20 mouse cellular contexts compared by ENCODE assay signal in genomic region chr17:63973806-63974205, GRCm38 (mm10).
A peak's percentile ranks its signal among the peaks of the same experiment; 100 is the strongest.
DNase-seq lines count a peak whose midpoint lies in the region; ATAC-seq and TF ChIP-seq lines count a peak whose summit lies in the region.
"Had no signal": no experiment of that assay in that cellular context is flagged by ENCODE, and none has a peak within 500 bp of the region (broad histone marks: within the 10 kb centered on the region; RNA-seq: fewer than 3 reads in every experiment).

No protein-coding gene starts in this region.

- peaks cover 7% of the 10 kb centered on the region for H3K36me3 ChIP-seq in G1E (replicated peaks)
- no peaks in the 10 kb centered on the region for H3K36me3 ChIP-seq in liver, embryonic 13.5 days
- H3K36me3 ChIP-seq in stomach, embryonic 14.5 days (ENCODE audit: control insufficient read depth, insufficient read depth, low read length), result no peaks in the 10 kb centered on the region
- H3K36me3 ChIP-seq: embryonic facial prominence, embryonic 12.5 days; heart, embryonic 10.5 days; hindbrain, embryonic 12.5 days; midbrain, embryonic 15.5 days had no signal

- H3K9me3 ChIP-seq in G1E (replicated peaks), result no peaks in the 10 kb centered on the region
- no peaks in the 10 kb centered on the region for H3K9me3 ChIP-seq in liver, embryonic 13.5 days (replicated peaks)
- no peaks in the 10 kb centered on the region for H3K9me3 ChIP-seq in stomach, embryonic 14.5 days (ENCODE audit: control insufficient read depth, low read depth, low read length)
- H3K9me3 ChIP-seq: embryonic facial prominence, embryonic 12.5 days; heart, embryonic 10.5 days; hindbrain, embryonic 12.5 days; midbrain, embryonic 15.5 days had no signal

- no peak overlapping the region for H3K9ac ChIP-seq in liver, embryonic 13.5 days
- H3K9ac ChIP-seq in stomach, embryonic 14.5 days (replicated peaks; ENCODE audit: low read depth, low read length), result no peak overlapping the region
- H3K9ac ChIP-seq: embryonic facial prominence, embryonic 12.5 days; hindbrain, embryonic 12.5 days; midbrain, embryonic 15.5 days had no signal

- TF ChIP-seq CTCF in G1E (IDR thresholded peaks at IDR 0.05; ENCODE audit: low read depth, low read length), result no peak

- peaks cover 69% of the 10 kb centered on the region for H3K4me1 ChIP-seq in G1E (ENCODE audit: insufficient read depth, low read depth, low read length)
- H3K4me1 ChIP-seq in liver, embryonic 13.5 days (replicated peaks), result peaks cover 79% of the 10 kb centered on the region
- H3K4me1 ChIP-seq in stomach, embryonic 14.5 days (ENCODE audit: control insufficient read depth, insufficient read depth, low read length), result no peaks in the 10 kb centered on the region
- H3K4me1 ChIP-seq: embryonic facial prominence, embryonic 12.5 days; hindbrain, embryonic 12.5 days had no signal

- 19% methylated on average over 5 of the region's 5 CpGs for WGBS in liver, embryonic 13.5 days (ENCODE audit: insufficient replicate concordance)
- WGBS in stomach, embryonic 14.5 days, result 33% methylated on average over 5 of the region's 5 CpGs

- no peak overlapping the region for H3K4me3 ChIP-seq in G1E (ENCODE audit: low read depth, low read length)
- no peak overlapping the region for H3K4me3 ChIP-seq in liver, embryonic 13.5 days (replicated peaks)
- H3K4me3 ChIP-seq in stomach, embryonic 14.5 days (ENCODE audit: low read depth, low read length), result no peak overlapping the region
- H3K4me3 ChIP-seq: embryonic facial prominence, embryonic 12.5 days; heart, embryonic 10.5 days; hindbrain, embryonic 12.5 days; midbrain, embryonic 15.5 days; myocyte had no signal

- no peak overlapping the region for H3K4me2 ChIP-seq in liver, embryonic 13.5 days
- no peak overlapping the region for H3K4me2 ChIP-seq in stomach, embryonic 14.5 days (replicated peaks; ENCODE audit: low read depth, low read length)
- H3K4me2 ChIP-seq: embryonic facial prominence, embryonic 12.5 days; hindbrain, embryonic 12.5 days; midbrain, embryonic 15.5 days had no signal

- no peaks in the 10 kb centered on the region for H3K27me3 ChIP-seq in G1E (ENCODE audit: insufficient read depth, low read length)
- no peaks in the 10 kb centered on the region for H3K27me3 ChIP-seq in liver, embryonic 13.5 days
- H3K27me3 ChIP-seq in stomach, embryonic 14.5 days (ENCODE audit: control insufficient read depth, insufficient read depth, low read length), result no peaks in the 10 kb centered on the region
- H3K27me3 ChIP-seq: embryonic facial prominence, embryonic 12.5 days; hindbrain, embryonic 12.5 days; midbrain, embryonic 15.5 days had no signal

- H3K27ac ChIP-seq in liver, embryonic 13.5 days, result peak overlapping the region; percentile 69
- no peak overlapping the region for H3K27ac ChIP-seq in stomach, embryonic 14.5 days (ENCODE audit: low read length)
- H3K27ac ChIP-seq: embryonic facial prominence, embryonic 12.5 days; heart, embryonic 10.5 days; hindbrain, embryonic 12.5 days; kidney, postnatal 0 days; midbrain, embryonic 15.5 days had no signal

- DNase-seq in G1E (ENCODE audit: low spot score), result peak; percentile 35
- peak; percentile 58 for DNase-seq in c-Kit-positive CD71-positive TER-119-positive erythroid progenitor cells, embryonic 14.5 days (ENCODE audit: low spot score)
- peak; percentile 40 for DNase-seq in liver, embryonic 13.5 days
- DNase-seq in left cerebral cortex, postnatal 10 days (ENCODE audit: extremely low spot score in 1 of 2, low spot score in 2 of 2), result no peak
- no peak for DNase-seq in gastrocnemius, postnatal 4 days (ENCODE audit: low spot score in 2 of 2)
- DNase-seq in adrenal gland, postnatal 14 days, result no peak
- DNase-seq: adrenal gland, adult 2 months; B cell, adult 2 months; cerebellum, adult 9-11 months; gastrocnemius, postnatal 36 days; heart, postnatal 14 days; thymus, postnatal 36 days had no signal

- intact Hi-C loops in left cerebral cortex, postnatal 10 days (cut with DNase I), result no loop called here

- ATAC-seq in G1E (ENCODE audit: extremely low read depth, insufficient number of reproducible peaks, low FRiP score, poor library complexity, severe bottlenecking), result peak; percentile 31
- peak; percentile 92 for ATAC-seq in liver, embryonic 13.5 days (ENCODE audit: low read depth)
- ATAC-seq in stomach, embryonic 14.5 days (ENCODE audit: insufficient number of reproducible peaks, insufficient read depth, low FRiP score, low read depth), result peak; percentile 79; the same call in 1 of the 2 replicates
- ATAC-seq: forebrain, embryonic 16.5 days; midbrain, embryonic 15.5 days had no signal

Comparison
In these comparisons a context has a peak if more than half of its experiments do, and no peak if none do; other contexts are left out.
1. ATAC-seq: peak in every context shown above with its lines; median percentile 92 in liver, embryonic 13.5 days; 79 in stomach, embryonic 14.5 days; 31 in G1E.
2. DNase-seq: peak in G1E (single experiment), c-Kit-positive CD71-positive TER-119-positive erythroid progenitor cells, embryonic 14.5 days (single experiment) and liver, embryonic 13.5 days (single experiment); none in left cerebral cortex, postnatal 10 days (0 of 2), gastrocnemius, postnatal 4 days (0 of 2) and adrenal gland, postnatal 14 days (single experiment).